Mouse (Mus musculus) embryonic facial prominence, embryonic 15.5 days (tissue): ENCODE measurements around the gene Myt1. TPM values are rescaled to one million over a fixed set of nuclear protein-coding genes. Genes with fewer than 3 reads are reported as not detected.

ENCODE experiments used
- ATAC-seq: fragments of 200-750 bp; cut with Nextera tagmentation; 2 replicates; pipeline ENCODE4 v1.8.0; 2017; ENCODE audit warnings: low read depth, moderate TSS enrichment; ENCODE audit not compliant: insufficient number of reproducible peaks, low FRiP score, low TSS enrichment
- H3K27ac ChIP-seq: fragments of 300-500 bp; sonication (generic); replicated peaks from 2 replicates; pipeline ENCODE4 v1.5.1; 2015; ENCODE audit warnings: mild to moderate bottlenecking, inconsistent platforms
- H3K27me3 ChIP-seq: fragments of 300-500 bp; sonication (generic); 2 replicates; pipeline ENCODE4 v1.6.1; 2015; ENCODE audit warnings: inconsistent platforms
- H3K36me3 ChIP-seq: fragments of 300-500 bp; sonication (generic); 2 replicates; pipeline ENCODE4 v1.6.1; 2015; ENCODE audit warnings: mild to moderate bottlenecking, inconsistent platforms
- H3K4me1 ChIP-seq: fragments of 300-500 bp; sonication (generic); 2 replicates; pipeline ENCODE4 v1.6.1; 2015; ENCODE audit warnings: inconsistent platforms
- H3K4me2 ChIP-seq: fragments of 300-500 bp; sonication (generic); replicated peaks from 2 replicates; pipeline ENCODE4 v1.6.1; 2015; ENCODE audit warnings: mild to moderate bottlenecking, inconsistent platforms
- H3K4me3 ChIP-seq: fragments of 300-500 bp; sonication (generic); replicated peaks from 2 replicates; pipeline ENCODE4 v1.5.1; 2015; ENCODE audit warnings: mild to moderate bottlenecking, inconsistent platforms
- H3K9ac ChIP-seq: fragments of 300-500 bp; sonication (generic); 2 replicates; pipeline ENCODE4 v1.6.1; 2015; ENCODE audit warnings: inconsistent platforms
- H3K9me3 ChIP-seq: fragments of 300-500 bp; sonication (generic); replicated peaks from 2 replicates; pipeline ENCODE4 v1.6.1; 2016; ENCODE audit warnings: inconsistent platforms
- WGBS: fragments of 180-500 bp; shearing (Covaris S2); methylation state at CpG from one replicate; pipeline ENCODE4 v1.1.7; 2015; 5-methylcytosine and 5-hydroxymethylcytosine counted together
- polyA plus RNA-seq: library from polyadenylated mRNA; unstranded; fragments of >200 nt; fragmentation: Nextera tagmentation; extraction: Ambion mirVana; gene quantifications from 2 replicates; pipeline ENCODE4 v1.2.1, GENCODE M21; 2015

Myt1 gene
- polyA plus RNA-seq, 1 experiment from 2014 or later = 0.92 TPM

DNA sequence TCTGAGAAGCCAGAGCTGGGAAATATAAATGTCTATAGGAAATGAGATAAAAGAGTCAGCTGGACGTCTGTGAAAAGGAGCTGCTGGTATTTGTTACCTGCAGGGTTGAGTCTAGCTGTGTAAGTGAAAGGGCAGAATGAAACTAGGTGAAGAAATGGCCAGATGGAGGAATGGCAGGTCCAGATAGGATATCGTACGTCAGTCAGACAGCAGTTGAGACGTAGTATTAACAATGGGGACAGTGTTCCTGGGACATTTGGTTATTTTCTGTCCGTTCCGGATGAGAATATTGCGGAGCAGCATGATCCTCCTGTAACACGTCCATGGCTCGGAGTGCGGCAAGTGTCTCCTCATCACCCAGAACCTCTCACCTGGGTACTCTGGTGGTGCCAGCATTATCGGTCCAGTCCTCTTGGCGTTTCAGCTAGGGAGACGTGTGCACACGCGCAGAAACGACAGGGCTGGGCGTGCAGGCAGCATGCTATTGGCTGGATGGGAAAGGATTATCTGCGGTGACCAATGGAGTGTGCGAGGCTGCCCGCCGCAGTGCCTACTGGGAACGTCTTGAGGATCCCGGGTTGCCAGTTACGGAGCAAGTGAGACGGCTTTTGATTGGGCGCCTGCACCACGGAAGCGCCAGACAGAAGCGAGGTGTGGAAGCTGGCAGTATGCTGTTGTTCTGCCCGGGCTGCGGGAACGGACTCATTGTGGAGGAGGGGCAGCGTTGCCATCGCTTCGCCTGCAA, 100.8 kb downstream of the Myt1 start, which contains the start of gene Polr3k:
Gene Polr3k (plus strand): TSS at position 547 of the 745 bp plus-strand sequence.
- H3K4me1 ChIP-seq = peaks cover 18% of the 10 kb centered on the region
- no peaks in the 10 kb centered on the region for H3K27me3 ChIP-seq
- H3K9me3 ChIP-seq = no peaks in the 10 kb centered on the region
- H3K4me2 ChIP-seq = peak within 1 kb of the TSS; percentile 76
- peaks cover 9% of the 10 kb centered on the region for H3K36me3 ChIP-seq
- peak within 1 kb of the TSS; percentile 62 for H3K9ac ChIP-seq
- peak within 1 kb of the TSS; percentile 87 for H3K27ac ChIP-seq
- under 1% methylated on average over 35 of the region's 35 CpGs for WGBS
- H3K4me3 ChIP-seq = peak within 1 kb of the TSS; percentile 73
- peak; percentile 100 for ATAC-seq

DNA sequence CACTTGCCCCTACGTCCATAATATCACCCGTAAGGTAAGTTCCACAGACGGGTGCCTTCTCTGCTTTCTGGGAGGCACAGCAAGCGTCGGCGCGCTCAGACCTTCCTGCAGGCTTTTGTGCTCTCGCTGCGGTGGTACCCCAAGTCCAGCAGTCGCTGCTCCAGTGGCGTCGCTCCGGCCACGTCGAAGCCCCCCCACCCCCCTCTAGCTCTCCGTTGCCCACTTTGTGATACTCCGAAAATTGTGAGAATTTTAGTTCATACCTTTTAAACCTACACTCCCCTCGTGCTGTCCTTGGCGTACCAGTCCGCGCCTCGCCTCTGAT, 101.4 kb downstream of the Myt1 start:
- ATAC-seq = peak; percentile 49
- peak overlapping the region; percentile 87 for H3K27ac ChIP-seq
- H3K4me1 ChIP-seq = peaks cover 18% of the 10 kb centered on the region
- H3K9me3 ChIP-seq = no peaks in the 10 kb centered on the region
- peak overlapping the region; percentile 73 for H3K4me3 ChIP-seq
- 0% methylated on average over 22 of the region's 22 CpGs for WGBS
- H3K9ac ChIP-seq = peak overlapping the region; percentile 62
- H3K27me3 ChIP-seq = no peaks in the 10 kb centered on the region
- peak overlapping the region; percentile 76 for H3K4me2 ChIP-seq
- H3K36me3 ChIP-seq = peaks cover 14% of the 10 kb centered on the region

DNA sequence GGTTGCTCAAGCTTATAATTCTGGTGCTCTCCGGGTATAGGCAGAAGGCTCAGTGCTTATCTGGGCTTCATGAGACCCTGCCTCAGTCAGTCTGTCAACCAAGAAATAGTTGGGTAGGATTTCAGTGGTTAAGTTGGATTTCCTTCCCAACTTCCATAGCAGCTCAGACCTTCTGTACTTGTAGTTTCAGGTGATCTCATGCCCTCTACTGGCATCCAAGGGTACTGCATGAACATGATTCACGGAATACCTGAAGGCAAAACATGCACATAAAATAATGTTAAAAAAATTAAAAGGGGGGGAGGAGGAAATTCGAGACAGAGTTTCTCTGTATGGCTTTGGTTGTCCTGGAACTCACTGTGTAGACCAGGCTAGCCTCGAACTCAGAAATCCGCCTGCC, 103.8 kb downstream of the Myt1 start:
- Histone ChIP-seq H3K9ac (no peak overlapping the region), H3K4me3 (no peak overlapping the region), H3K9me3 (no peaks in the 10 kb centered on the region), H3K4me2 (no peak overlapping the region), H3K27ac (no peak overlapping the region), H3K36me3 (peaks cover 23% of the 10 kb centered on the region), H3K4me1 (peaks cover 18% of the 10 kb centered on the region), H3K27me3 (no peaks in the 10 kb centered on the region)
- WGBS = 57% methylated on average over 5 of the region's 5 CpGs
- no peak for ATAC-seq

DNA sequence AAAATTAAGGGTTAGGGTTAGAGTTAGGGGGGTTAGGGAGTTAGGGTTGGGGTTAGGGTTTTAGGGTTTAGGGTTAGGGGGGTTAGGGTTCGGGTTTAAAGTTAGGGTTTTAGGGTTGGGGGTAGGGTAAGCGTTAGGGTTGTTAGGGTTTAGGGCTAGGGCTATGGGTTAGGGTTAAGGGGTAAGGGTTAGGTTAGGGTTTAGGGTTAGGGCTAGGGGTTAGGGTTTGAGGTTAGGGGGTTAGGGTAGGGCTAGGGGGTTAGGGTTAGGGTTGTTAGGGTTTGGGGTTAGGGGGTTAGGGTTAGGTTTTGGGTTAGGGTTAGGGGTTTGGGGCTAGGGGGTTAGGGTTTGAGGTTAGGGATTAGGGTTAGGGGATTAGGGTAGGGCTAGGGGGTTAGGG, 107.9 kb downstream of the Myt1 start:
- Histone ChIP-seq H3K9ac (no peak overlapping the region), H3K27ac (no peak overlapping the region), H3K27me3 (no peaks in the 10 kb centered on the region), H3K4me3 (no peak overlapping the region), H3K4me2 (no peak overlapping the region), H3K4me1 (no peaks in the 10 kb centered on the region), H3K36me3 (peaks cover 23% of the 10 kb centered on the region), H3K9me3 (no peaks in the 10 kb centered on the region)
- WGBS = 92% methylated on average over 2 of the region's 2 CpGs
- ATAC-seq = 0 out of 2 replicates have a peak, but pooled peaks have one; percentile 24

Other genes with a start within 250 kb of the Myt1 start
- 87.7 and 92.0 TPM in 2 replicates for gene Dnajc5, start 242.8 kb upstream of the Myt1 start, polyA plus RNA-seq
- gene Uckl1, start 178.4 kb upstream of the Myt1 start, polyA plus RNA-seq = 50.7 and 55.7 TPM in 2 replicates
- gene Prpf6, start 171.5 kb upstream of the Myt1 start, polyA plus RNA-seq = 60.4 and 63.6 TPM in 2 replicates
- 62.1 and 74.8 TPM in 2 replicates for gene Zfp512b, start 170.5 kb upstream of the Myt1 start, polyA plus RNA-seq
- gene Samd10, start 164.1 kb upstream of the Myt1 start, polyA plus RNA-seq = 13.3 and 15.6 TPM in 2 replicates
- gene Gm29797, start 106.3 kb upstream of the Myt1 start, polyA plus RNA-seq = 0.24 and 0.31 TPM in 2 replicates
- 65.1 and 75.3 TPM in 2 replicates for gene Sox18, start 91.7 kb upstream of the Myt1 start, polyA plus RNA-seq
- gene Tcea2, start 83.0 kb upstream of the Myt1 start, polyA plus RNA-seq = 24.0 and 25.7 TPM in 2 replicates
- 72.2 and 79.7 TPM in 2 replicates for gene Rgs19, start 69.4 kb upstream of the Myt1 start, polyA plus RNA-seq
- not detected in 2 replicates for gene Lkaaear1, start 64.9 kb upstream of the Myt1 start, polyA plus RNA-seq
- 0.18 and 0.84 TPM in 2 replicates for gene Oprl1, start 48.3 kb upstream of the Myt1 start, polyA plus RNA-seq
- gene Pcmtd2, start 74.5 kb downstream of the Myt1 start, polyA plus RNA-seq = 34.8 and 36.8 TPM in 2 replicates
- gene Polr3k, start 101.0 kb downstream of the Myt1 start, polyA plus RNA-seq = 59.5 and 62.8 TPM in 2 replicates
- gene Gm14496, start 227.8 kb downstream of the Myt1 start, polyA plus RNA-seq = not detected in 2 replicates